Mouse (Mus musculus): ENCODE measurements at regions not wholly inside any gene's neighbourhood (a gene's known extent, or its start where the extent isn't known, plus 50 kb on each side); places are given as distances from the start of the nearest gene placed in this dataset.

DNA sequence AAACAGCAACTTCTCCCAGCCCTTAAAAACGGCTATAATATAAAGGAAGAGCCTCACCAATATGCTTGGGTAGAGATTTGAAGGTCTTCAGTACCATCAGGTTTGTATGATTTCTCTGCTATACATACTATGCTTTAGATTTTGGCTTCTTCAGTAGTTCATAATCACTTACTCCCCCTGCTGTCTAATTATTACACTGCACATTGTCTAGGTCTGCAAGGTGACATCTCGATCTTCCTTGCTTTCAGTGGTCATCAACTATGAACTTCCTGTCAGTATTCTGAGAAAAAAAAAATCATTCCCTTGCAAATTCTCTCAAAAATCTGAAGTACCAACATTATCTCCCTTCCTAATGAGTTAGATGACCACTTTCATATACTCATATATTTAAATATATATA, 225.4 kb upstream of the Galnt5 start:
- DNase-seq = no peak

- no peak for DNase-seq
Measured at GRCm38 (mm10) chr2:57776154-57776553, 221.5 kb upstream of the Galnt5 start.

- DNase-seq = no peak
Measured at GRCm38 (mm10) chr2:57780836-57781235, 216.8 kb upstream of the Galnt5 start.

- no peak for DNase-seq
Measured at GRCm38 (mm10) chr2:57793519-57794296, 204.0 kb upstream of the Galnt5 start.

- DNase-seq = no peak
Measured at GRCm38 (mm10) chr2:57799279-57799678, 198.4 kb upstream of the Galnt5 start.

DNA sequence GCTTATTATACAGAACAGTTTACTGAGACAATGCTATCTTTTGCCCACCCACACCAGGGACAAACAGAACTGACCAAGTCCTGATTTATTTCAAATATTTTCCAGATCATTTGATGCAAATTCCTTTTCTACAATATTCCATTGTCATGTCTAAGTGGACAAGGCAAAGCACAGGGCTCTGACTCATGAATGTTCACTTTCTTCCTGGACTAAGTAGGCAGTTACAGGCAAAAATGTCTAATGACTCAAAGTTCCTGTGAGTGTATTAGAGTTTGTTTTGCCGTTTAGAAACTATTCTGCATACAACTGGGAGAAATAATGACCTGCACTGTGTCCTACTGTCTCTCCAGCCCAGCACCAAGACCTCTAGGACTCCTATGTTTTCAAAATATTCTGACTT, 189.8 kb upstream of the Galnt5 start:
- DNase-seq = no peak

GRCm38 (mm10) chr2:57812996-57813395, 184.7 kb upstream of the Galnt5 start:
- DNase-seq = no peak

GRCm38 (mm10) chr2:57820343-57820742, 177.3 kb upstream of the Galnt5 start:
- DNase-seq = no peak

GRCm38 (mm10) chr2:57820923-57821322, 176.8 kb upstream of the Galnt5 start:
- DNase-seq = no peak

GRCm38 (mm10) chr2:57828284-57828683, 169.4 kb upstream of the Galnt5 start:
- DNase-seq = no peak

GRCm38 (mm10) chr2:57832565-57833355, 164.9 kb upstream of the Galnt5 start:
- DNase-seq = peak; percentile 54

- DNase-seq = no peak
Measured at GRCm38 (mm10) chr2:57845135-57845534, 152.5 kb upstream of the Galnt5 start.

- DNase-seq = no peak
Measured at GRCm38 (mm10) chr2:57847707-57848106, 150.0 kb upstream of the Galnt5 start.

DNA sequence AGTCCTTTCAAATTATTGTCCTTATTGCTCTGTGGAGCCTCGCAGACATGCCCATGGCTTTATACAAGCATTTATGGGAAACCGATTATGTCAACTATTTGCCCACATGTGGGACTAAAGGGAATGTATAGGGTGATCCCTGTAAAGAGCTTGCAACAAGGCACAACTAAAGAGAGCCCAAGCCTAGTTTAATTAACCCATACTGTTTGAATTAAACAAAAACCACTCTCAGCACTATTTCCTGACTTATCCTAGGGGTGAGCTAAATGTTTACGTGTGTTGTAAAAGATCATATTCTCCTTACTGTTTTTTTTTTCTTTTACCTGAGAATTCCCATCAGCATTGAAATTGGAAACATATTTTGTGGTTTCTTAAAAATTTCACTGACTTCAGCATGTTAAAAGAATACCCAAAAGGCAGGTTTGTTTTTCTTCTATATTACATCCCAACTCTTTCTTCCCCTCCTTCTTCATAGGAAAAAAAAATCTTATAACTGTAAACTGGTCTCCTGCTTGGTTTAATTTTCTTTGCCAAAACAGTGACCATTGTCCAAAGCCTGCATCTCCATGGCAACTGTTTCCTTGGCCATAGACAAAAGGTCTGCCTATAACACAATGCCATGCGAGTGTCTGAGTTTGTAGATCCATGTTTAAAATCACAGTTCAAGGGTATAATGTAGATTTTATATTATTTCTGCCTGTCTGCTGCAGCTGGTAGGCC, 148.2 kb upstream of the Galnt5 start:
- DNase-seq = no peak

- no peak for DNase-seq
Measured at GRCm38 (mm10) chr2:57850058-57850400, 147.7 kb upstream of the Galnt5 start.

DNA sequence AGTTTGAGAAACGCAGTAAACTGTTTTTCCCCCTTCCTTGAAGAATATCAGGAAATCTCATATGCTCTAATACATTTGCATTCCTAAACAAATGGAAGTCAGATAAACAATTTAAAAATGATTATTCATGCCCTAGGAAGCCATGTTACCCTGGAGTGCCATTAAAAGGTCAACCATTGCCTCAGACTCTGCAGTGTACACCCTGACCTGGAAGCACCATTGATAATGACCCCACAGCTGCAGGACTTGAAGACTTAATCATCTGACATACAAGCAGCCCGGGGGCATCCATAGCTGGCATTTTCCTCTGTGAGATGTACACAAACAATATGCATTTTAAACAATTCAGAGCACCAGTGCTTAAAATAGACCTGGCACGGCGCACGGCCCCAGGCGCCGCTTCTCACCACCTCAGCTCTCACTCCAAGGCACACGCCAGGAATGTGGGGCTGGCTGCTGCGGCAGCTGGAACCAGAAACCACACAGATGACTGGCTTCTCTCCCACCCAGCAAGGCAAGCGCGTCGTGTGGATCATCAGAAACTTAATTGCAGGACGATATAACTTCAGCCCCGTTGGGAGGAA, 141.1 kb upstream of the Galnt5 start:
- DNase-seq = no peak

- no peak for DNase-seq
Measured at GRCm38 (mm10) chr2:57865289-57865688, 132.4 kb upstream of the Galnt5 start.

DNA sequence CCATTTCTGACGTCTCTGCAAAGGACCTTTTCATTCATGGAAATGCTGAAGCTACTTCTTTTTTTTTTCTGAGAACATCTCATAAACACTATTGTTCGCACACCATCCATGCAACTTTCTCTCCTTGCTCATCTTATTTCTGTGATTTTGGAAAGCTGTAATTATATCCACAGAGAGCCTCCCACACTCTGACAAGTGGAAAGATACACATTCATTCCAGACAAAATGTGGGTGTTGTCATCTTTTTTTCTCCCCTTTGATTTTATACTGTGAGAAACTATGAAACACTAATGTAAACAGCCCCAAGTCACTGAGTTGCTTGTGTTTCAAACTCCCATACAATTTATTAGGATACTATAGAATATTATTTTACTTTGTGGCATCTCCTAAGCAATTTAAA, 129.6 kb upstream of the Galnt5 start:
- DNase-seq = no peak

DNA sequence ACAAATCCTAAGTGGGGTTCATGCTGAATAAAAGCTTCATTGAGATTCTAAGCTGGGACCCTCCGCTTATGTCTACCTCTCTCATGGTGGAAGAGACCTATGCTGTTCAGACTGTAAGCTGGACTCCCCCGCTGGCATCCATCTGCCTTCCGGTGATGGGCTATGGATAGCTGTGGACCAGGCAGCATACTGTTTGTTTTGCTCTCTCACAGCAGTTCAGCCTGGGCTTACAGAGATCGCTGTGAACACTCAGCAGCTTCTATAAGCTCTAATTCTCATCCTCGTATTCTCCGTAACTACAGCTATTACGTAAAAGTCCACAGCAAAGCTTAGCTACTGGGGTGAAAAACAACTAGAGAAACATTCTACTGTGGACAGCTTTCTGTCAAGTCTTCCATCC, 97.5 kb upstream of the Galnt5 start:
- DNase-seq = no peak

- DNase-seq = no peak
Measured at GRCm38 (mm10) chr2:57900580-57901247, 97.0 kb upstream of the Galnt5 start.

DNA sequence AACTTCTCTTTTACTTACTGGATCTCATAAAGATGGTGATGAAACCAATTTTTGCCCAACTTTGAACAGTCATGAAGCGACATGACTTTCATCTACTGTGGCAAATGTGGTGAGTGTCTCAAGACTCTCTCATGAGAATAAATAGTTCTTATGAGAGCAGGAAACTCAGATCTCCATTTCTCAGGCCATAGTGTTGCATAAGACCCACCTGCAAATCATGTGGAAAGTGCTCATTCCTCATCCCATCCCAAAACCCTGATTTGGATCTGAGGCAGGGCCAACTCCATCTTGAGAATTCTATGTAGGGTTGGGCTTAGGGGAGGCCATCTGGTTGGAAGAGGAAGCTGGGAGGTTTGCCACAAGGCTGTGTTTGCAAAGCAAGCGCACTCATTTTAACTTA, 92.5 kb upstream of the Galnt5 start:
- no peak for DNase-seq

DNA sequence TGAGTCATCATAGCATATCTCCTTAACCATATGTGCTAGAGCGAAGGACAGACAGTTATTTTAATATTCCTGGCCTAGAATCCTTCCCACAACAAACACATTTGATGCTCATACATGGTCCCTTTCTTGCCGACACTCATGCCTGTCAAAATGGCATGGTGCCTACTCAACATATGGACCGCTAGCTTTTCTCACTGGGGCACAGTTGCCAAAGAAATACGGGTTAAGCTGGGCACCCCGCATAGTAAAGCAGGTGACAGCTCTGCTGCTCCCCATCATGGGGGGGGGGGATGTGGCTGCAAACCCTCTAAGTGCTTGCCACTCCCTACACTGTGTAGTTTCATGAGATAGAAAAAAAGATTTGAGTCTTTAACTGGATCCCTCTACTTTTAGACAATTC, 90.7 kb upstream of the Galnt5 start:
- peak; percentile 3 for DNase-seq

Data from adrenal gland, postnatal 25 days (tissue).